Mouse (Mus musculus): ENCODE measurements around the gene Fbrs. TPM values are rescaled to one million over a fixed set of nuclear protein-coding genes. Genes with fewer than 3 reads are reported as not detected.
"Not testable (repeated sequence)": the region's sequence is repeated elsewhere in the genome, so short reads cannot be mapped to it uniquely, and the experiment has no call there.

Fbrs gene
- polyA plus RNA-seq, 1 experiment: 27.1 TPM

GRCm38 (mm10) chr7:127491846-127492245 is 12.8 kb downstream of the Fbrs start:
- no peaks in the 10 kb centered on the region for H3K4me1 ChIP-seq (ENCODE audit: control insufficient read depth, insufficient read depth, low read length)
- TF ChIP-seq CTCF (IDR thresholded peaks at IDR 0.05; ENCODE audit: extremely low read depth, insufficient read depth, low read length): no peak
- no peak for TF ChIP-seq POLR2A (IDR thresholded peaks at IDR 0.05; ENCODE audit: extremely low read depth, insufficient read depth, low read length)
- no peak overlapping the region for H3K4me3 ChIP-seq (ENCODE audit: insufficient read depth, low read length)
- H3K27ac ChIP-seq (ENCODE audit: insufficient read depth, low read length): no peak overlapping the region

DNA sequence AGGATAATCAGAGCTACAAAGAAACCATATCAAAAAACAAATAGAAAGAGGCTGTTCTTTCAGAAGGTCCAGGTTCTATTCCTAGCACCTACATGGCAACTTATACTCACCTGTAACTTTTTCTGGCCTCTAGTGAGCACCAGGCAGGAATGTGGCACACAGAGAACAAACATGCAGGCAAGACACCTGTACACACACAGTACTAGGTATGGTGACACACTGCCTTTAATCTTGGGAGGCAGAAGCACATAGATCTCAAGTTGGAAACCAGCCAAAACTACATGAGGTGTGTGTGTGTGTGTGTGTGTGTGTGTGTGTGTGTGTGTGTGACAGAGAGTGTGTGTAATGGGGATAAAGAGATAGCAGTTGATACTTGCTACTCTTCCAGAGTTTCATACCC is 15.6 kb downstream of the Fbrs start:
- Histone ChIP-seq H3K4me3 (ENCODE audit: insufficient read depth, low read length) (no peak overlapping the region), H3K4me1 (ENCODE audit: control insufficient read depth, insufficient read depth, low read length) (no peaks in the 10 kb centered on the region), H3K27ac (ENCODE audit: insufficient read depth, low read length) (no peak overlapping the region)
- no peak for TF ChIP-seq POLR2A (IDR thresholded peaks at IDR 0.05; ENCODE audit: extremely low read depth, insufficient read depth, low read length)
- TF ChIP-seq CTCF (IDR thresholded peaks at IDR 0.05; ENCODE audit: extremely low read depth, insufficient read depth, low read length): no peak

GRCm38 (mm10) chr7:127497382-127497781 is 18.4 kb downstream of the Fbrs start:
- no peak overlapping the region for H3K4me3 ChIP-seq (ENCODE audit: insufficient read depth, low read length)
- no peaks in the 10 kb centered on the region for H3K4me1 ChIP-seq (ENCODE audit: control insufficient read depth, insufficient read depth, low read length)
- TF ChIP-seq POLR2A (IDR thresholded peaks at IDR 0.05; ENCODE audit: extremely low read depth, insufficient read depth, low read length) (no peak), CTCF (IDR thresholded peaks at IDR 0.05; ENCODE audit: extremely low read depth, insufficient read depth, low read length) (no peak)
- no peak overlapping the region for H3K27ac ChIP-seq (ENCODE audit: insufficient read depth, low read length)

DNA sequence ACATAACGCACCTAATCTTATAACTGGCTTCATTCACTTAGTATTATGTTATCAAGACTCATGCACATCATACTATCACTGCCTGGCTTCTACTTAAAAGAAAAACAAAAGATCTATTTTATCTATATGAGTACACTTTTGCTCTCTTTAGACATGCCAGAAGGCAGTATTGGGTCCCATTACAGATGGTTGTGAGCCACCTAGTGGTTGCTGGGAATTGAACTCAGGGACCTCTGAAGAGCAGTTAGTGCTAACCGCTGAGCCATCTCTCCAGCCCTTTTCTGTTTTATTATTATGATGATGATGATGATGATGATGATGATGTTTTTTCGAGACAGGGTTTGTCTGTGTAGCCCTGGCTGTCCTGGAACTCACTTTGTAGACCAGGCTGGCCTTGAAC is 19.4 kb downstream of the Fbrs start:
- TF ChIP-seq POLR2A (IDR thresholded peaks at IDR 0.05; ENCODE audit: extremely low read depth, insufficient read depth, low read length) (no peak), CTCF (IDR thresholded peaks at IDR 0.05; ENCODE audit: extremely low read depth, insufficient read depth, low read length) (peak; percentile 34; the same call in 1 of the 2 replicates)
- Histone ChIP-seq H3K27ac (ENCODE audit: insufficient read depth, low read length) (no peak overlapping the region), H3K4me1 (ENCODE audit: control insufficient read depth, insufficient read depth, low read length) (no peaks in the 10 kb centered on the region), H3K4me3 (ENCODE audit: insufficient read depth, low read length) (no peak overlapping the region)

GRCm38 (mm10) chr7:127508291-127508690 is 29.3 kb downstream of the Fbrs start:
- no peak overlapping the region for H3K27ac ChIP-seq (ENCODE audit: insufficient read depth, low read length)
- no peak overlapping the region for H3K4me3 ChIP-seq (ENCODE audit: insufficient read depth, low read length)
- no peak for TF ChIP-seq CTCF (IDR thresholded peaks at IDR 0.05; ENCODE audit: extremely low read depth, insufficient read depth, low read length)
- no peak for TF ChIP-seq POLR2A (IDR thresholded peaks at IDR 0.05; ENCODE audit: extremely low read depth, insufficient read depth, low read length)
- H3K4me1 ChIP-seq (ENCODE audit: control insufficient read depth, insufficient read depth, low read length): no peaks in the 10 kb centered on the region; the same call in 1 of the 2 replicates

GRCm38 (mm10) chr7:127509830-127510229 is 30.8 kb downstream of the Fbrs start:
- H3K4me1 ChIP-seq (ENCODE audit: control insufficient read depth, insufficient read depth, low read length); H3K4me3 ChIP-seq (ENCODE audit: insufficient read depth, low read length); H3K27ac ChIP-seq (ENCODE audit: insufficient read depth, low read length): not testable (repeated sequence)

GRCm38 (mm10) chr7:127511241-127511640 is 32.2 kb downstream of the Fbrs start:
- Histone ChIP-seq H3K4me1 (ENCODE audit: control insufficient read depth, insufficient read depth, low read length) (peaks cover 4% of the 10 kb centered on the region; the same call in 1 of the 2 replicates), H3K27ac (ENCODE audit: insufficient read depth, low read length) (no peak overlapping the region), H3K4me3 (ENCODE audit: insufficient read depth, low read length) (peak overlapping the region; percentile 64)
- TF ChIP-seq POLR2A (IDR thresholded peaks at IDR 0.05; ENCODE audit: extremely low read depth, insufficient read depth, low read length) (no peak), CTCF (IDR thresholded peaks at IDR 0.05; ENCODE audit: extremely low read depth, insufficient read depth, low read length) (no peak)

DNA sequence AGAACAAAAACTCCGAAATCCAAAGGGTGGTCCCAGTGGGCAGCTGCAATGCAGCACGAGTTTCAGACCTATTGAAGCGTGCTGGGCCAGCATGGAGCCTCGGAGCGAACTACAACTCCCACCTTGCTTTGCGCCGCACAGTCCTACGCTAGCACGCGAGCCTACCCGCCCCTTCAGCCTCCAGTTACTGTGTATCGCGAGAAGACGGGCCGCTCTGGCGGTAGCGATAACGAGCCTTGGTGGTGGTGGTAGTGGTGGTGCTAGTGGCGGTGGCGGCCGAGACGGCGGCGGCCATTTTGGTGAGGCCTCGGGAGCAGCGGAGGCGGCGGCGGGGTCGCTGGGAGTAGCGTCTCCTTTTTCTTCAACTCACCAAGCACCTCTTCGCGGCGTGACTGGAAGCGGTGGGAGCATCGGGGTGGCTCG is 32.8 kb downstream of the Fbrs start, which contains the start of gene Srcap:
TSS of gene Srcap (plus strand) at position 176 of the 423 bp plus-strand sequence.
- Histone ChIP-seq H3K4me3 (ENCODE audit: insufficient read depth, low read length) (peak within 1 kb of the TSS; percentile 64), H3K27ac (ENCODE audit: insufficient read depth, low read length) (peak within 1 kb of the TSS; percentile 97), H3K4me1 (ENCODE audit: control insufficient read depth, insufficient read depth, low read length) (peaks cover 4% of the 10 kb centered on the region; the same call in 1 of the 2 replicates)
- peak; percentile 93 for TF ChIP-seq POLR2A (IDR thresholded peaks at IDR 0.05; ENCODE audit: extremely low read depth, insufficient read depth, low read length)
- no peak for TF ChIP-seq CTCF (IDR thresholded peaks at IDR 0.05; ENCODE audit: extremely low read depth, insufficient read depth, low read length)

DNA sequence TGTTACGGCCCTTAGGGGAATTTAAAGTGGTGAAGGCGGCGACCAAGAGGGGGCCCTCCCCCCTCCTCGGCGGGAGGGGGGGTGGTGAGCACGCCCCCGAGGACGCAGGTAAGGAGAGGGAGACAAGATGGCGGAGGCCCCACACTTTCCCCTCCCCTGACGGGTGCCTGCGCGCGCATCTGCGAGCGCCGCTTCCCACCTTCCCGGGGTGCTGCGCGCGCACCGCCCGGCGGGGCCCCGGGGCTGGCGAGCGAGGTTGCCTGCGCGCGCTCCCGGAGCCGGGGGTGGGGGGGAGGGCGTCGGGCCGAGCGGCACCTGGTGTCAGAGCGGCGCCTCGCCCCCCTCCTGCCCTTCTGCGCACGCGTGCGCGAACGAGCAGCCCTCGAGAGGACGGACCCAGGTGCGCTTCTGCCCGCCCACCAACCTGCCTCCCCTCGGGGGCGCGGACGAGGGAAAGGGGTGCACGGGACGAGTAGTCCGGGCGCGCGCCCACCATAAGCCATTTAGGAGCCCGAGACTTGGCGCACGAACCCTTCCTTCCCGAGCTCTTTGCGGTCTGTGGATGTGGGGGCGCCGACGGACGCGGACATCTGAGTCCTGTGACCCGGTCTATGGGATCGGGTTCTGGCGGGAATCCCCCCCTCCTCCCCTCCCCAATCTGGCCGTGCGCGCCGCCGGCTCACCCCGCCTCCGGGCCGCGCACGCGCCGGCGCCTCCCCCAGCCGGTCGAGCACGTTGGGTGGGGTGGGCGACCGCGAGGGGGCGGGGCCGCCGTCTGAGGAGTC is 33.4 kb downstream of the Fbrs start:
- no peak for TF ChIP-seq CTCF (IDR thresholded peaks at IDR 0.05; ENCODE audit: extremely low read depth, insufficient read depth, low read length)
- no peak for TF ChIP-seq POLR2A (IDR thresholded peaks at IDR 0.05; ENCODE audit: extremely low read depth, insufficient read depth, low read length)
- peaks cover 4% of the 10 kb centered on the region; the same call in 1 of the 2 replicates for H3K4me1 ChIP-seq (ENCODE audit: control insufficient read depth, insufficient read depth, low read length)

DNA sequence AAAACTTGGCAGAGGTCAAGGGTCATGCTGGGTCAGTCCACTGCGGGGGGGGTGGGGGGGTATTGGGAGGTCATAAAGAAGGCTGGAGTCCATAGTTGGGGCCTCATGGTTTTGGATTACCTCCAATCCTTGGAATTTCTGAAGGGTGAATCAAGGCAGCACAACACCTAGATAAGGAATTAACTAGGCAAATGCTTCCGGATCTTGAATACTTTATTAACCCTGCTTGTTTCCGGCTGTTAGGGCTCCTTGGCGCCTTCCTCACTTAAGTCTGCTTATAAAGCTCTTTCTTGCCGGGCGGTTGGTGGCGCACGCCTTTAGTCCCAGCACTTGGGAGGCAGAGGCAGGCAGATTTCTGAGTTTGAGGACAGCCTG is 34.0 kb downstream of the Fbrs start:
- TF ChIP-seq CTCF (IDR thresholded peaks at IDR 0.05; ENCODE audit: extremely low read depth, insufficient read depth, low read length) (no peak), POLR2A (IDR thresholded peaks at IDR 0.05; ENCODE audit: extremely low read depth, insufficient read depth, low read length) (no peak)
- H3K4me3 ChIP-seq (ENCODE audit: insufficient read depth, low read length): peak overlapping the region; percentile 64
- H3K27ac ChIP-seq (ENCODE audit: insufficient read depth, low read length): no peak overlapping the region
- H3K4me1 ChIP-seq (ENCODE audit: control insufficient read depth, insufficient read depth, low read length): peaks cover 4% of the 10 kb centered on the region; the same call in 1 of the 2 replicates

More for the DNA sequence above, 33.4 kb downstream of the Fbrs start:
- Histone ChIP-seq H3K27ac (ENCODE audit: insufficient read depth, low read length) (peak overlapping the region; percentile 97), H3K4me3 (ENCODE audit: insufficient read depth, low read length) (peak overlapping the region; percentile 64)

All from cortical plate, adult 2 months (tissue).